Mouse (Mus musculus): ENCODE data around the gene Sesn2.
A peak's percentile ranks its signal among the peaks of the same experiment; 100 is the strongest.
"Not testable (repeated sequence)": the region's sequence is repeated elsewhere in the genome, so short reads cannot be mapped to it uniquely, and the experiment has no call there.

Sesn2 gene

GRCm38 (mm10) chr4:132513395-132514273 is 3.3 kb upstream of the Sesn2 start:
- DNase-seq: peak; percentile 51

GRCm38 (mm10) chr4:132512080-132512479 is 1.8 kb upstream of the Sesn2 start:
- DNase-seq: no peak

GRCm38 (mm10) chr4:132509621-132510296 is 542 bp downstream of the Sesn2 start:
- peak; percentile 94 for DNase-seq

GRCm38 (mm10) chr4:132507210-132507609 is 3.1 kb downstream of the Sesn2 start:
- no peak for DNase-seq

- DNase-seq: no peak
These were observed 4.1 kb downstream of the Sesn2 start for GRCm38 (mm10) chr4:132506250-132506649.

GRCm38 (mm10) chr4:132505800-132506199 is 4.5 kb downstream of the Sesn2 start:
- DNase-seq: no peak

GRCm38 (mm10) chr4:132505034-132505738 is 5.1 kb downstream of the Sesn2 start:
- no peak for DNase-seq

GRCm38 (mm10) chr4:132503344-132503743 is 7.0 kb downstream of the Sesn2 start:
- no peak for DNase-seq

GRCm38 (mm10) chr4:132501639-132502038 is 8.7 kb downstream of the Sesn2 start:
- DNase-seq: no peak

- DNase-seq: no peak
These were observed 15.9 kb downstream of the Sesn2 start for GRCm38 (mm10) chr4:132494271-132494918.

GRCm38 (mm10) chr4:132492178-132493060 is 17.9 kb downstream of the Sesn2 start:
- DNase-seq: peak; percentile 84

GRCm38 (mm10) chr4:132491748-132492147 is 18.6 kb downstream of the Sesn2 start:
- peak; percentile 83 for DNase-seq

GRCm38 (mm10) chr4:132491057-132491456 is 19.2 kb downstream of the Sesn2 start:
- DNase-seq: no peak

GRCm38 (mm10) chr4:132490273-132491010 is 19.9 kb downstream of the Sesn2 start:
- DNase-seq: no peak

- DNase-seq: no peak
These were observed 21.3 kb downstream of the Sesn2 start for GRCm38 (mm10) chr4:132488976-132489375.

GRCm38 (mm10) chr4:132488521-132488920 is 21.8 kb downstream of the Sesn2 start:
- DNase-seq: no peak

- DNase-seq: peak; percentile 52
These were observed 25.5 kb downstream of the Sesn2 start for GRCm38 (mm10) chr4:132484820-132485219.

GRCm38 (mm10) chr4:132484231-132484630 is 26.1 kb downstream of the Sesn2 start:
- DNase-seq: no peak

GRCm38 (mm10) chr4:132482956-132483608 is 27.2 kb downstream of the Sesn2 start:
- peak; percentile 84 for DNase-seq

- DNase-seq: not testable (repeated sequence)
These were observed 28.2 kb downstream of the Sesn2 start for GRCm38 (mm10) chr4:132482104-132482503.
